Mouse (Mus musculus): ENCODE data around the gene Etl4.

The Etl4 gene

DNA sequence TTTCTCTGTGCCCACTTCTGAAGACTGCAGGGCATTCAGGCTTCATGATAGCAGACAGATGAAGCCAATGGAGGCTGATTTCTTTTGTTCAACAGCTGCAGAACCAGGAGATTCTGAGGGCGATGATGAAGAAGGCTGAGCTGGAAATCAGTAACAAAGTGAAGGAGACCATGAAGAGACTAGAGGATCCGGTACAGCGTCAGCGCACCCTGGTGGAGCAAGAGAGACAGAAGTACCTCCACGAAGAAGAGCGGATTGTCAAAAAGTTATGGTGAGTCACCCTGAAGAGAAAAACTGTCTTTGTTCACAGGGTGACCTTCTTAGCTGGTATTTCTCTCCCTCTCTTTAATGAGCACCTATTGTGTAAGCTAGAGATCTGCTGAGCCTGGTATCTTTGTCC, 868.4 kb downstream of the Etl4 start:
- DNase-seq, result no peak

DNA sequence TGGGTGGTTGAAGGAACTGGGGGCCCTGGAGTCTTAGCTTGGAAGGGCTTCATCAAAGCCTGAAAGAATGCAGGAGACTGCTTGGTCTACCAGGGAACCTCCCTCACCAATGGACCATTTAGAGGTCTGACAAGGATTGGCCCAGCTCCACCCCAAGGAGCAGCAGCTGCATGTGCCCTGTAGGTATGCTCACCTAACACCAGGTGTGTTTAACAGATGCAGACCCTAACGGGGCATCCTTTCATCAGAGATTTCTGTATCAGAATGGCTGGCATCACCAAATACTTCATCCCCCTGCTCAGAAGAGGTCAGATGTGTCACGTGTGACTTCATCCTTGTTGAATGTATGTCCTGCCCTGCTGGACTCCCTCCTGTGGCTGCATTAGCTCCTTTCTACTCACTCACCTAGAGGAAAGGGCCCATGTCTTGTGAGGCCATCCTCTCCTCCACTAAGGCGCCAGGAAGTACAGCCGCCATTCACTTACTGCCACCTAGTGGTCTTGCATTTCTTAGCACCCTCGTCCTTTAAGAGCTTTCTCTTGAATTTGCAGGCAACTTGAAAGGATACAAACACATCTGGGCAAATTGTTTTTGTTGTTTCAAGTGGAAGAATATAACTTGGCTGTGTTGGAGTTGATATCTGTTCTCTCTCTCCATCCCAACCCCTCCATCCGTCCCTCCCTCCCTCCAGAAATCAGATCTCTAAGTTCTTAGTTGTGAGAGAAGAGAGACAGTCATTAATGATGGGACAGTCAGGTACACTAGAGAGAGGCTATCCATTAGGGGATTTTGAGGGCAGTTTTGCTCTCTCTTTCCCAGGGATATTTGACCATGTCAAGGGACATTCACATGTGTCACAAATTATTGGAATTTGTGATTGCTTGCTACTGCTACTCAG, 870.2 kb downstream of the Etl4 start:
- peak; percentile 15 to 40 for DNase-seq

DNA sequence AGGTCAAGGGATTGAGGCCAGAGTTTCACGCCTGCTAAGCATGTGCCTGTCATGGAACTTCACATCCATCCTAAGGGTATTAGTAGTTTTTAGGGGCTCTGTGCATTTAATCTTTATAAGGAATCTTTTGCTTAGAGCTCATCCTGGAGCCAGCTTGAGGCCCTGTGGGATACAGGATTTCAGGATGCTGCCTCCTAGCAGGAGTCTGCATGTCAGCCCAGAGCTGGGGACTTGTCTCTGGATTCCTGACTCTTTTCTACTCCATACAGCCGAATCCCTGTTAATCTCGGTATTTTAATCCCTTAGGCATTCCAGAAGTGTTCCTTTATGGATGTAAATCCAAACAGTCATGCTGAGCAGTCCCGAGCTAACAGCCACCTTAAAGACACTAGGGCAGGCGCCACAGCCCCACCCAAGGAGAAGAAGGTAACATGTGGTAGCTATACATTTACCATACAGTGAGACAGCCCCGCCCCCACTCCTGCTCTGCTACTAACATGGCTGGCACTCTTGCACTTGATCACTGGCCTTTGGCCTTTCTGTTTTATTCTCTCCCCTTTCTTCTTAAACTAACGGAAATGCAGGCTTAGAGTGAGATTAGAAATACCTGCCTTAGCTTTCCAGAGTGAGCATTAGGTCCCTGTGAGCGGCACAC, 891.8 kb downstream of the Etl4 start:
- DNase-seq, result peak; percentile 24 to 25

GRCm38 (mm10) chr2:20811506-20811905, 901.9 kb downstream of the Etl4 start:
- DNase-seq, result peak; percentile 17

GRCm38 (mm10) chr2:20813986-20814385, 904.4 kb downstream of the Etl4 start:
- no peak for DNase-seq

- DNase-seq, result no peak
Measured at GRCm38 (mm10) chr2:20818226-20818625, 908.6 kb downstream of the Etl4 start.

GRCm38 (mm10) chr2:20826258-20826657, 916.7 kb downstream of the Etl4 start:
- DNase-seq, result no peak

DNA sequence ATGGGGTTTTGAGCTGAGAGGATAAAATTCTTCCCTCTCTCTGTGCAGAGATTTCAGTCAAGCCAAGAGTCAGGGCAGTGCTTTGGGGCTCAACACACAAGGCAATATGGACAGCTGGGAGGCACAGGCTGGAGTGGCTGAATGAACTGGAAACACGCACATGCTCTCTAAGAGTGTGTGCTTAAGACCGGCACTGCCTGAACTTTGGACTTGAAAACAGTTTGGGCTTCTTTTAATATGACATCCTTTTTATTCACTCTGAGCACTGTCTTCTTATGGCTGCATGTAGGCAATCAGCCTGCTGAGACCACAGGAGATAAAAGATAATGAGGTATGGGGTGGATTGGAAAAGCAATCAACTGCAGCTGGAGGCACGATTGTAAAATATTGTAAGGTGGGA, 921.3 kb downstream of the Etl4 start:
- no peak for DNase-seq

DNA sequence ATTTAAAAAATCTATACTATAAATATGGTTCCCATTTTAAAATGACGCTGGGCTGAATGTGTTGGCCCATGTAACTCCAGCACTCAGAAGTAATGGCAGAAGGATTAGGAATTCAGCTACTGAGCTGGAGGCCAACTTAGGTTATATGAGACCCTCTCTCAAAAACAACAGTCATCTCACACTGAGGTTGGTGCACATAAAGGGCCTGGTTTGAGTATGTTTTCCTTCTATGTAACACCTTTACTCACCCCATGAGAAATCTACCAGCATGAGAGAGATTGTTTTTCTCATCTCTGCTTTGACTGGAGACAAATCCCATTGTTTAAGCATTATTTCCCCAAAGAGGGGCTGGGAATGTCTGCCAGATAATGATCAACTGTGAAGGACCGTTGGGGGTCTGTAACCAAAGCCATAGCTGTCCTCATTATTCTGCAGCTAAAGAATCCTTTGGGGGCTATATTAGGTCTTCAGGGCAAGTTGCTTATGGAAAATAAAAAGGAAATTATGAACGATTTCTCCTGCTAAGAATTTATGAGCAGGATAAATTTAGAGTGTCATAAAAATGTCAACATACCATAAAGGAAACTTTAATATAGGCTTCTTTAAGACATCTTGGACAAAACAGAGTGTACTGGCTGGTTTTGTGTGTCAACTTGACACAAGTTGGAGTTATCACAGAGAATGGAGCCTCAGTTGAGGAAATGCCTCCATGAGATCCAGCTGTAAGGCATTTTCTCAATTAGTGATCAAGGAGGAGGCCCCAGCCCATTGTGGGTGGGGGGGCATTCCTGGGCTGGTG, 922.2 kb downstream of the Etl4 start:
- DNase-seq, result no peak

- peak; percentile 19 to 39 for DNase-seq
Measured at GRCm38 (mm10) chr2:20849346-20849745, 939.8 kb downstream of the Etl4 start.

Data from cerebellum, postnatal 36 days (tissue).